Mouse (Mus musculus) C2C12 (cell line): ENCODE data around the gene St8sia6.

Experiments
- CEBPB ChIP-seq: IDR thresholded peaks from one replicate; pipeline ENCODE4 v1.6.1; 2011; ENCODE audit warnings: low read depth, mild to moderate bottlenecking, control low read depth, moderate library complexity
- CTCF ChIP-seq: IDR thresholded peaks from one replicate; pipeline ENCODE4 v1.5.1; 2011; ENCODE audit not compliant: control insufficient read depth, insufficient read depth, insufficient read length

GRCm38 (mm10) chr2:13718628-13719185 lies 75.2 kb downstream of the St8sia6 start:
- TF ChIP-seq CTCF (no peak), CEBPB (no peak)
